In the genomic region with DNA sequence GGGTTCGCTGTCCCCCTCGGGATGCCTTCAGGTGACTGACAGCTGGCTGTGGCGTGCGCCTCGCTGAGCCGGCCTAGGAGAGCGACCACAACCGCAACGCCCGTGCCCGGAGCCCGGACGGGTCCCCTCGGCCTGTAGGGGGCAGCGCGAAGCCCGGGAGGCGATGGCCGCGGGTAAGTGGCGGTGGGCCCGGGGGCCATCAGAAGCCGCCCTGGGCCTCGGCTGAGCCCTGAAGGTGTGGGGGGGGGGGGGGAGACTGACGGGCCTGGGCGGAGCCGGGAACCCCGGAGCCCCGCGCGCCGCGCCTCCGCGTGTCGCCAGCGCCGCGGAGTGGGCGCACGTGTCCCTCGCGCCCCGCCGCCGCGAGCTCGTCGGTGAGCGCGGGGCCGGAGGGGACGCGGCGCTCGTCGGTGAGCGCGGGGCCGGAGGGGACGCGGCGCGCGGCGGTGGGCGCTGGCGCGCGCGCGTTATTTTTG, we compare ENCODE assay signal across 8 mouse cellular contexts. TPM values are rescaled to one million over a fixed set of nuclear protein-coding genes. Genes with fewer than 3 reads are reported as not detected.
DNase-seq lines count a peak whose midpoint lies in the region; ATAC-seq and TF ChIP-seq lines count a peak whose summit lies in the region.

No protein-coding gene starts in this region.

- peak in 1 of 2 experiments; percentile 63; a peak in 2 of 4 replicates for TF ChIP-seq CTCF in CH12.LX (conservative IDR thresholded peaks at IDR 0.05 in 1 of 2, IDR thresholded peaks at IDR 0.05 in 1 of 2; ENCODE audit: low read depth in 2 of 2, low read length in 2 of 2)
- TF ChIP-seq CTCF in brain, embryonic 14.5 days (IDR thresholded peaks at IDR 0.05; ENCODE audit: borderline replicate concordance, extremely low read depth, insufficient read depth, insufficient read length): peak; percentile 63
- TF ChIP-seq CTCF in lung, postnatal 0 days (IDR thresholded peaks at IDR 0.05): peak; percentile 75
- peak; percentile 51; the same call in 1 of the 2 replicates for TF ChIP-seq CTCF in olfactory bulb, adult 2 months (IDR thresholded peaks at IDR 0.05; ENCODE audit: insufficient read depth, low read depth, low read length)

- H3K27ac ChIP-seq in CH12.LX (ENCODE audit: insufficient read depth, low read depth): peak overlapping the region; percentile 63; the same call in 1 of the 2 replicates
- peak overlapping the region; percentile 86 for H3K27ac ChIP-seq in forebrain, embryonic 11.5 days (ENCODE audit: low read depth, low read length)
- 0 out of 2 replicates have a peak overlapping the region, but pooled peaks have one; percentile 51 for H3K27ac ChIP-seq in lung, postnatal 0 days (ENCODE audit: low read length)
- H3K27ac ChIP-seq in olfactory bulb, adult 2 months (ENCODE audit: insufficient read depth, low read depth, low read length): peak overlapping the region; percentile 35

- H3K4me2 ChIP-seq in CH12.LX (ENCODE audit: insufficient read depth, low read depth, poor library complexity, severe bottlenecking): peak overlapping the region; percentile 35
- H3K4me2 ChIP-seq in forebrain, embryonic 11.5 days (ENCODE audit: low read depth, low read length, severe bottlenecking): peak overlapping the region; percentile 62
- H3K4me2 ChIP-seq in lung, postnatal 0 days (replicated peaks; ENCODE audit: low read depth, low read length): peak overlapping the region; percentile 89

- H3K79me2 ChIP-seq in CH12.LX (replicated peaks; ENCODE audit: control insufficient read depth, extremely low read depth, insufficient read depth, poor library complexity, severe bottlenecking): peaks cover 27% of the 10 kb centered on the region

- TF ChIP-seq POLR2A in CH12.LX (IDR thresholded peaks at IDR 0.05; ENCODE audit: low read depth, low read length): peak; percentile 4; the same call in 1 of the 2 replicates
- TF ChIP-seq POLR2A in brain, embryonic 14.5 days (IDR thresholded peaks at IDR 0.05; ENCODE audit: borderline replicate concordance, extremely low read depth, insufficient read depth, insufficient read length, poor library complexity, severe bottlenecking): no peak
- TF ChIP-seq POLR2A in olfactory bulb, adult 2 months (IDR thresholded peaks at IDR 0.05; ENCODE audit: insufficient read depth, low read depth, low read length): peak; percentile 8; the same call in 1 of the 2 replicates

- peak; percentile 89 for ATAC-seq in forebrain, embryonic 11.5 days (replicated peaks; ENCODE audit: low FRiP score)
- peak; percentile 86 for ATAC-seq in lung, postnatal 0 days

- no peak; the same call in 1 of the 2 replicates for TF ChIP-seq RAD21 in CH12.LX (IDR thresholded peaks at IDR 0.05; ENCODE audit: low read depth, low read length)

- peak overlapping the region; percentile 98 for H3K9ac ChIP-seq in CH12.LX (ENCODE audit: insufficient read depth, low read depth)
- peak overlapping the region; percentile 93 for H3K9ac ChIP-seq in forebrain, embryonic 11.5 days (ENCODE audit: low read length)
- peak overlapping the region; percentile 73 for H3K9ac ChIP-seq in lung, postnatal 0 days (replicated peaks; ENCODE audit: low read depth)

- H3K36me3 ChIP-seq in CH12.LX (replicated peaks in 1 of 2; ENCODE audit: control insufficient read depth in 1 of 2, insufficient read depth in 1 of 2, low read length in 1 of 2): peaks cover 0 to 3% of the 10 kb centered on the region in 2 experiments
- no peaks in the 10 kb centered on the region for H3K36me3 ChIP-seq in forebrain, embryonic 11.5 days (ENCODE audit: control insufficient read depth, insufficient read depth, low read length)
- no peaks in the 10 kb centered on the region for H3K36me3 ChIP-seq in lung, postnatal 0 days (ENCODE audit: insufficient read depth, low read length)

- H3K4me3 ChIP-seq in CH12.LX (replicated peaks in 1 of 3; ENCODE audit: low read depth in 2 of 3, low read length in 2 of 3, poor library complexity in 1 of 3): peak overlapping the region; percentile 51 to 100 (median 80)
- H3K4me3 ChIP-seq in forebrain, embryonic 11.5 days (ENCODE audit: low read depth, low read length): peak overlapping the region; percentile 82
- H3K4me3 ChIP-seq in lung, postnatal 0 days (ENCODE audit: low read depth, low read length): peak overlapping the region; percentile 68
- H3K4me3 ChIP-seq in olfactory bulb, adult 2 months (ENCODE audit: insufficient read depth, low read depth, low read length): peak overlapping the region; percentile 93

- H3K9me3 ChIP-seq in CH12.LX (replicated peaks; ENCODE audit: low read length): no peaks in the 10 kb centered on the region
- no peaks in the 10 kb centered on the region for H3K9me3 ChIP-seq in forebrain, embryonic 11.5 days (ENCODE audit: control insufficient read depth, low read length)
- no peaks in the 10 kb centered on the region for H3K9me3 ChIP-seq in lung, postnatal 0 days (ENCODE audit: low read length)

- dilution Hi-C loops in CH12.LX (cut with MboI; ENCODE audit: extremely low pct_ligation_motif_present, extremely low pct_unique_long_range_greater_than_20kb, low sequenced_read_pairs): no loop called here

- DNase-seq in CH12.LX (ENCODE audit: extremely low read depth): peak; percentile 55
- peak; percentile 77 for DNase-seq in brain, embryonic 14.5 days (ENCODE audit: low read depth)
- peak; percentile 94 for DNase-seq in forebrain, embryonic 11.5 days (ENCODE audit: low spot score)
- DNase-seq in heart, postnatal 14 days: peak; percentile 85 to 89
- DNase-seq in layer of hippocampus, adult 18-20 months (ENCODE audit: low spot score in 2 of 2): peak; percentile 39 to 60
- peak; percentile 70 for DNase-seq in lung, postnatal 0 days (ENCODE audit: low spot score)
- DNase-seq in thymus, adult 18-20 months: peak; percentile 48 to 66

- WGBS in forebrain, embryonic 11.5 days: under 1% methylated on average over 63 of the region's 72 CpGs
- 0% methylated on average over 28 of the region's 72 CpGs for WGBS in lung, postnatal 0 days
- under 1% methylated on average over 65 of the region's 72 CpGs for WGBS in olfactory bulb, adult 2 months

- in situ Hi-C loops in CH12.LX (cut with MboI; ENCODE audit: low pct_ligation_motif_present, low pct_unique_long_range_greater_than_20kb, low sequenced_read_pairs): no loop called here

- intact Hi-C loops in heart, postnatal 14 days (cut with DNase I): loop anchor here (1.0 to 5.0 kb wide), 7 partner anchors 39 to 288 kb away; no protein-coding TSS in a partner anchor

- no peak for TF ChIP-seq EP300 in CH12.LX (IDR thresholded peaks at IDR 0.05; ENCODE audit: low read length)
- no peak for TF ChIP-seq EP300 in lung, postnatal 0 days (IDR thresholded peaks at IDR 0.05)

- peaks cover 16 to 49% of the 10 kb centered on the region in 2 experiments for H3K4me1 ChIP-seq in CH12.LX (ENCODE audit: control insufficient read depth in 1 of 2, insufficient read depth in 2 of 2)
- no peaks in the 10 kb centered on the region for H3K4me1 ChIP-seq in forebrain, embryonic 11.5 days (replicated peaks; ENCODE audit: control insufficient read depth, insufficient read depth, low read length)
- H3K4me1 ChIP-seq in lung, postnatal 0 days (ENCODE audit: insufficient read depth, low read depth, low read length): peaks cover 3% of the 10 kb centered on the region; the same call in 1 of the 2 replicates
- peaks cover 6% of the 10 kb centered on the region for H3K4me1 ChIP-seq in olfactory bulb, adult 2 months (ENCODE audit: control insufficient read depth, insufficient read depth, low read length)

- peaks cover 20% of the 10 kb centered on the region for H3K27me3 ChIP-seq in CH12.LX (replicated peaks)
- no peaks in the 10 kb centered on the region for H3K27me3 ChIP-seq in forebrain, embryonic 11.5 days (ENCODE audit: control insufficient read depth, insufficient read depth, low read length)
- no peaks in the 10 kb centered on the region for H3K27me3 ChIP-seq in lung, postnatal 0 days (replicated peaks; ENCODE audit: insufficient read depth, low read length)

TF ChIP-seq in CH12.LX, 34 proteins besides CTCF, POLR2A, EP300 and RAD21 (continues in another document):
- peak; percentile 84 for TF ChIP-seq UBTF (IDR thresholded peaks at IDR 0.05; ENCODE audit: low read depth, low read length)
- no peak for TF ChIP-seq USF2 (conservative IDR thresholded peaks at IDR 0.05; ENCODE audit: low read depth, low read length)
- no peak for TF ChIP-seq RCOR1 (conservative IDR thresholded peaks at IDR 0.05; ENCODE audit: low read depth, low read length)
- TF ChIP-seq NELFE (IDR thresholded peaks at IDR 0.05; ENCODE audit: low read depth, low read length): 0 out of 2 replicates have a peak, but pooled peaks have one; percentile 27
- peak; percentile 19; the same call in 1 of the 2 replicates for TF ChIP-seq SMC3 (IDR thresholded peaks at IDR 0.05; ENCODE audit: low read depth, low read length)
- TF ChIP-seq MAX (IDR thresholded peaks at IDR 0.05; ENCODE audit: low read length): no peak
- no peak for TF ChIP-seq CHD1 (IDR thresholded peaks at IDR 0.05; ENCODE audit: low read depth, low read length)
- no peak for TF ChIP-seq GABPA (IDR thresholded peaks at IDR 0.05; ENCODE audit: insufficient replicate concordance, low read depth, low read length)
- no peak for TF ChIP-seq POLR2AphosphoS2 (IDR thresholded peaks at IDR 0.05; ENCODE audit: low read depth, low read length)
- TF ChIP-seq ELF1 (IDR thresholded peaks at IDR 0.05; ENCODE audit: low read depth, low read length): no peak
- TF ChIP-seq MYC (IDR thresholded peaks at IDR 0.05; ENCODE audit: low read depth, low read length): no peak
- TF ChIP-seq ETS1 (conservative IDR thresholded peaks at IDR 0.05; ENCODE audit: low read depth, low read length): peak; percentile 44
- 0 out of 2 replicates have a peak, but pooled peaks have one; percentile 25 for TF ChIP-seq ZMIZ1 (IDR thresholded peaks at IDR 0.05; ENCODE audit: low read depth, low read length)
- TF ChIP-seq KAT2A (IDR thresholded peaks at IDR 0.05; ENCODE audit: insufficient replicate concordance, low read length): no peak
- TF ChIP-seq E2F4 (IDR thresholded peaks at IDR 0.05; ENCODE audit: insufficient replicate concordance, low read depth, low read length): no peak
- 0 out of 2 replicates have a peak, but pooled peaks have one; percentile 28 for TF ChIP-seq NRF1 (IDR thresholded peaks at IDR 0.05; ENCODE audit: low read depth, low read length)
- TF ChIP-seq MAZ (IDR thresholded peaks at IDR 0.05; ENCODE audit: low read depth, low read length): 0 out of 2 replicates have a peak, but pooled peaks have one; percentile 42

RNA-seq across cellular contexts. Expression of a gene that starts 0.4 kb away (rescaled TPM):
- 11.7 and 16.6 TPM in 2 replicates for total RNA-seq in CH12.LX (2012; rRNA removed)
- 12.7 and 12.9 TPM in 2 replicates for total RNA-seq in CH12.LX (2014; rRNA removed)
- 9.0 and 9.3 TPM in 2 replicates for polyA plus RNA-seq in CH12.LX (2012; ENCODE audit: insufficient read length, low read depth)
- 15.0 and 20.2 TPM in 2 replicates for polyA plus RNA-seq in brain, embryonic 14.5 days (2012; rRNA removed)
- 7.6 and 7.7 TPM in 2 replicates for polyA plus RNA-seq in forebrain, embryonic 11.5 days (2014; fragmentation: Nextera tagmentation; extraction: Ambion mirVana)
- total RNA-seq in heart, postnatal 14 days (2021): 10 to 100 TPM in 1 of 2 experiments, 1 to 10 TPM in 1; 9.9 to 10.6 TPM
- 10 to 100 TPM; 57.7 to 59.3 TPM for total RNA-seq in layer of hippocampus, adult 18-20 months (2021)
- 1.0 and 1.3 TPM in 2 replicates for polyA plus RNA-seq in lung, postnatal 0 days (2015; fragmentation: Nextera tagmentation; extraction: Ambion mirVana)
- not detected in 2 replicates for polyA plus RNA-seq in olfactory bulb, adult 2 months (2012; ENCODE audit: insufficient read depth, insufficient read length, low replicate concordance, missing spikeins)

Comparison
In these comparisons a context has a peak if more than half of its experiments do, and no peak if none do; other contexts are left out.
1. Peak in every context shown above with its lines: DNase-seq, ATAC-seq, H3K4me3 ChIP-seq and H3K27ac ChIP-seq.
2. H3K27ac ChIP-seq: peak in every context shown above with its lines; median percentile 86 in forebrain, embryonic 11.5 days; 63 in CH12.LX; 51 in lung, postnatal 0 days; 35 in olfactory bulb, adult 2 months.
3. H3K4me2 ChIP-seq: peak in every context shown above with its lines; median percentile 89 in lung, postnatal 0 days; 62 in forebrain, embryonic 11.5 days; 35 in CH12.LX.